Mouse (Mus musculus): ENCODE results near the gene Mrpl23.

The Mrpl23 gene

DNA sequence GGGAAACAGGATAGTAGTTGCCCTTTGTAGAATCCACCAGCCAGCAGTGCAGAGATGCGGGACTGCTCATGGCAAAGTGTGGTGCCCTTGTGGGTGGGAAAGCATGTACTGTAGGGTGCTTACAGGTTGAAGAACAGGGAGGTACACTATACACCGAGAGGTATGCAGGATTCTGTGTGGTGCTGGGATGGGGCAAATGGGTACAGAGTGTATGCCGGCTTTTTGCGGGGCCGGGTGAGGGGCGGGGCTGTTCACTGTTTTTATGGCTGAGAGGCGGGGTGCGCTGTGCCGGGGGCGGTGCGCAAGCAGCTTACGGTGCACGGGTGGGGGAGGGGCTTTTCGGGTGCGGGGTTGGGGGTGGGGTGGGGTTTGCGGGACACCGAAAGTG, at the start of gene Mrpl23:
Gene Mrpl23 (plus strand): TSS at position 16 of the 388 bp plus-strand sequence.
- peak; percentile 6 for DNase-seq (ENCODE audit: low spot score)

- no peak for DNase-seq (ENCODE audit: low spot score)
Measured at GRCm38 (mm10) chr7:142483136-142483535, 49.4 kb upstream of the Mrpl23 start.

DNA sequence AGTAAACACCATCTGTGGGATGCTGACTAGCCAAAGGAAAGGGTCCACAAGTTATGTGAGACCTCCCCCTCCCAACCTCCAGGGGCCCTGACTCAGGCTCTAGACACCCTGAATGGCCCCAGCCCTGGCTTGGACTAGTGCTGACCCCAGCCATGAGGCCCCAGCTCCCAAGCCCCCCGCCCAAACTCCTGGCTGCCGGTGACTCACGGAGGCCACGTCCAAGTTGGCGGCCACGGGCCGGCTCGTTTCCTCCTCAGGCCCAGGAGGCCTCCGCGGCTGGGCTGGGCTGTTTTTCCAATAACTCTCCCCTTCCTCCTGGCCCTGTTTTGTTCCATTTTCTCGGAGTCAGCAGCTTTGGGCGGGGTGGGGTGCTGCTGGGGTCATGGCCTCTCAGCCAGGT, 47.7 kb upstream of the Mrpl23 start:
- no peak for DNase-seq (ENCODE audit: low spot score)

- no peak for DNase-seq (ENCODE audit: low spot score)
Measured at GRCm38 (mm10) chr7:142486751-142487162, 45.7 kb upstream of the Mrpl23 start.

GRCm38 (mm10) chr7:142487341-142487859, 45.1 kb upstream of the Mrpl23 start:
- no peak for DNase-seq (ENCODE audit: low spot score)

- no peak for DNase-seq (ENCODE audit: low spot score)
Measured at GRCm38 (mm10) chr7:142488053-142488452, 44.4 kb upstream of the Mrpl23 start.

GRCm38 (mm10) chr7:142493535-142493934, 39.0 kb upstream of the Mrpl23 start:
- DNase-seq (ENCODE audit: low spot score), result no peak

GRCm38 (mm10) chr7:142496158-142496557, 36.3 kb upstream of the Mrpl23 start:
- no peak for DNase-seq (ENCODE audit: low spot score)

- no peak for DNase-seq (ENCODE audit: low spot score)
Measured at GRCm38 (mm10) chr7:142496800-142497199, 35.7 kb upstream of the Mrpl23 start.

DNA sequence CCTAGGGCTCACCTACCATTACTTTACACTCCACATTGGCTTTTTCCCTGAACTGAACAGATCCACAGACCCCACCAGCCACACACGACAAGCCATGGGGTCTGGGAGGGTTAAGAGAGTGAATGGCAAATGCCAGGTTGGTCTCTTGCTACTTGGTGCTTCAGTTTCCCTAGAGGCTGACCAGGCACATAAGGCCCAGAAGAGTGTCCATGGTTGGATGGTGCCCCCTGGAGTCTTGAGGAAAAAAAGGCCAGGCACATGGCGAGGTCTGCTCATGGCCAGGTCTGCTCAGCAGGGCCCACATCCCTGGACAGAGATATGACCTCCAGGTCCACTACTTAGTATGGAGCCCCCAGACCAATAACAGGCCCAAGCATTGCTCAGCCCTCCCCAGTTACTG, 34.7 kb upstream of the Mrpl23 start:
- DNase-seq (ENCODE audit: low spot score), result no peak

GRCm38 (mm10) chr7:142498575-142498974, 33.9 kb upstream of the Mrpl23 start, which contains the start of gene Tnnt3:
Gene Tnnt3, plus strand, starts transcription at chr7:142498836.
- DNase-seq (ENCODE audit: low spot score), result no peak

- DNase-seq (ENCODE audit: low spot score), result no peak
Measured at GRCm38 (mm10) chr7:142499010-142499721, 33.3 kb upstream of the Mrpl23 start.

DNA sequence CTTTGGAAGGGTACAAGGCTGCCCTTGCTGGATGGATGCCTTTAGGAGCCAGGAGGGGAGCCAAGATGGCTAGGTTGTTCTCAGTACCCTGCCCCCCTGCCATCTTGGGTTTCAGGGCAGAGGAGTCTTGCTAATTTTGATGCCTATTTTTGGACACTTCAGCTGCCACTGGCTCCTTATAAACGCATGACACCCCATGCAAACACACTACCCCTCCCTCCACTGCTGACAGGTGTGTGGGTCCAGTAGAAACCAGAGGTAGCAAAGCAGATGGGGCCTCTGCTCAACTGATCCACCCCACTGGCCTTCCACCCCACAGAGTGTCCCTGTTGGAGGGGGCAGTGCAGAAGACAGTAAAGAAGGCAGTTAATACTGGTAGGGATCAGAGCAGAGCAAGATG, 32.5 kb upstream of the Mrpl23 start:
- no peak for DNase-seq (ENCODE audit: low spot score)

DNA sequence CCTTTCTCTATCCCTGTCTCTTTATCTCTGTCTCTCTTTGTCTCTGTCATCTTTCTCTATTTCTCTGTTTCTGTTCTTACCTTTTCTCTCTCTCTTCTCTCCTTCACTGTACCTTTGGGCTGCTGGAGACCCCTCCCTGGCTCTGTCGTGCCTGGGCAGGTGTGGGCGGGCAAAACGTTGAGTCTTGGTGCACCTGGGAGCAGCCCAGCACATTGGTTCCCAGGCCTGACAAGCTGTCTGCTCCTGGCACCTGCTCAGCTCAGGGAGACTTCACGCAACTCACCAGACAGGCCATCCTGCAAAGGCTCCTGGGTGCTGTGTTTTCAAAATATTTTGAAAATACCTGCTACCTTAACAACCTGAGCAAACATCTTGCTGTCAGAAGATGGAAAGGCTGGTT, 29.3 kb upstream of the Mrpl23 start:
- no peak for DNase-seq (ENCODE audit: low spot score)

DNA sequence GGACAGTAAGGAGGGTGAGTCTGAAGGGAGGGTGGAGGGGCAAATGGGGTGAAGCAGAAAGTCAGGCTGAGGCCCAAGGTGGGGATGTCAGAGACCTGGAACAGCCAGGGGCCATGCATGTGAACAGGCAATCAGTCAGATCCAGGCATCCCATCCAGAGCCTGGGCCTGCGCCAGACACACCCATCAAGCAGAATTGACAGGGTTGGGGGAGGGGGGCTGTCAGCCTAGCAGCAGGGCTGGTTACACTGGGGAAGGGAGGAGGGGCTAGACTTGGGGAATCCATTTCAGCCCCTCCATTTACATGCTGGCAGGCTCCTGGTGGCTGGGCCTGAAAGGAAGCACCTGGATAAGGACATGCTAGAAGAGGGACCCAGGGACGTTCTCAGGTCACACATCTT, 26.5 kb upstream of the Mrpl23 start:
- DNase-seq (ENCODE audit: low spot score), result no peak

DNA sequence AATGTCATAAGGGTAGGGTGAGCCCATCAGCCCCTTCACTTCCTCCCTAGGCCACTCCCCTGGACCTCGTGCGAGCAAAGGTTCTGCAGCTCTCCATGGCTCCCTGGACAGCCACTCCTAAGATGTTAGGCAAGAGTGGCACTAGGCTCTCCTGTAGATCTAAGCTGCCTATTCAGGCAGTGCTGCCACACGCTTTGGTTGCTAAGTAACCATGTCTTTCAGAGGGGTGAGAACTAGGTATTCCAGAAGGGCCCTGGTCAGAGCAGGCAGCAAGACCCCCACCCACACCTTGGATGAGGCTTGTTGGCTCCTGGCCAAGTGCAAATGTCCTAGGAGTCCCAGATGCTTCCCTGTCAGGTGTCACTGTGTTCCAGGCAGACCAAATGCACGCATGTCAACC, 26.0 kb upstream of the Mrpl23 start:
- no peak for DNase-seq (ENCODE audit: low spot score)

DNA sequence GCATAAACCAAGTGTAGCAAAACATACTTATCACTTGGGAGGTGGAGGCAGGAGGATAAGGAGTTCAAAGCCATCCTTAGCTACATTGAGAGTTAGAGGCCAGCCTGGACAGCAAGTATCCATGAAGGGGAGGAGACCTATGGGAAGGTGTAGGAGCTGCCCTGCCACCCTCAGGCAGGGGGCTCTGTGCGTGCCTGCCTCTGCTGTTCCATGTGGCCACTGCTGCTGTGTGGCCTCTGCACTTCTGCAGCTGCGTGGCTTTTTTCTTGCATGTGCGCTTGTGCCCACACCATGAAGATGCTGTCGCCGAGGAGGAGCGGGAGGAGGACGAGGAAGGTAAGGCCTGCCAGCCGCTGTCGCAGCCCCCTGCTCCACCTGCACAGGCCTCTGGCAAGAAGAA, 25.0 kb upstream of the Mrpl23 start:
- DNase-seq (ENCODE audit: low spot score), result no peak

DNA sequence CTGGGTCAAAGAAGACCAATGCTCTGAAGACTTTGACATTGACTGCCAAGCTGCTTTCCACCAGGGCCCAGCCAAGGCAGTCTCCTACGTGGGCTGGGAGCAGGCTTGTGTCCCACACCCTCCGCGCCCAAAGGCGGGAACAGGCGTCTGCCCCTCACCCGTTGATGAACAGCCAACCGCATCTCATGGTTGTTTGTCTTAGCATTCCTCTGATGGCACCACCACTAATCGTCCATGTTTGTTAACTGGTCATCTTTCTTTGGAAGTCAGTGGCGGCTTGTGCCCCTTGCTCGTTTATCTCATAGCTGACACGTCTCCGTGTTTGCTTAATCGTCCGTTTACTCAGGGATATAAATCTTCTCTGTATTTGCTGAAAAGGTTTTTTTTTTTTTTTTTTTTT, 23.0 kb upstream of the Mrpl23 start:
- DNase-seq (ENCODE audit: low spot score), result no peak

GRCm38 (mm10) chr7:142510021-142510777, 22.3 kb upstream of the Mrpl23 start:
- no peak for DNase-seq (ENCODE audit: low spot score)

GRCm38 (mm10) chr7:142514048-142514447, 18.4 kb upstream of the Mrpl23 start:
- DNase-seq (ENCODE audit: low spot score), result no peak

- no peak for DNase-seq (ENCODE audit: low spot score)
Measured at GRCm38 (mm10) chr7:142516221-142516978, 16.1 kb upstream of the Mrpl23 start.

- no peak for DNase-seq (ENCODE audit: low spot score)
Measured at GRCm38 (mm10) chr7:142517531-142517930, 15.0 kb upstream of the Mrpl23 start.

GRCm38 (mm10) chr7:142520331-142520730, 12.2 kb upstream of the Mrpl23 start:
- DNase-seq (ENCODE audit: low spot score), result no peak
